Mouse (Mus musculus) right cerebral cortex, postnatal 36 days (tissue): ENCODE measurements at regions not wholly inside any gene's neighbourhood (a gene's known extent, or its start where the extent isn't known, plus 50 kb on each side); places are given as distances from the start of the nearest gene placed in this dataset.

Source experiments
- DNase-seq, 2 experiments: peaks; one replicate each; pipeline ENCODE4 v3.0.0; 2022; ENCODE audit warnings: low spot score in 2 of 2, mixed read lengths in 1 of 2

- DNase-seq, result no peak
Observed at GRCm38 (mm10) chr10:118624368-118624767, 183.5 kb downstream of the Ifng start.

DNA sequence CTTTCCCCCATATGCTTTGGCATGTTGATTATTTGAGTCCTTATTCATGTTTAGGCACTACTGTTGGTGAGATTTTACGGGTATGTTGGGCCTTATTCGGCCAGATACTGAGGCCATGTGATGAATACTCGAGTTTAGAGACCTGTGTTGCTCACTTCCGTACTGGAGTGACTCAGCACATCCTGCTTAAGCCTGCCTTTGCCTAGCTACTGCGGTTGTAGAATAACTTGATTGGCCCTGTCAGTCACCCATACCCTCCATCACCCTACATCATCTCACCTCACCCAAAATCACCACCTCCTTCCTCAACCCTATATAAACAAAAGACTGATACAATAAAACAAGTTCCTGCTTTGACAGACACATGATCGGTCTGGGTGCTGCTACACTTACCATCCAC is 187.2 kb downstream of the Ifng start:
- DNase-seq, result no peak

DNA sequence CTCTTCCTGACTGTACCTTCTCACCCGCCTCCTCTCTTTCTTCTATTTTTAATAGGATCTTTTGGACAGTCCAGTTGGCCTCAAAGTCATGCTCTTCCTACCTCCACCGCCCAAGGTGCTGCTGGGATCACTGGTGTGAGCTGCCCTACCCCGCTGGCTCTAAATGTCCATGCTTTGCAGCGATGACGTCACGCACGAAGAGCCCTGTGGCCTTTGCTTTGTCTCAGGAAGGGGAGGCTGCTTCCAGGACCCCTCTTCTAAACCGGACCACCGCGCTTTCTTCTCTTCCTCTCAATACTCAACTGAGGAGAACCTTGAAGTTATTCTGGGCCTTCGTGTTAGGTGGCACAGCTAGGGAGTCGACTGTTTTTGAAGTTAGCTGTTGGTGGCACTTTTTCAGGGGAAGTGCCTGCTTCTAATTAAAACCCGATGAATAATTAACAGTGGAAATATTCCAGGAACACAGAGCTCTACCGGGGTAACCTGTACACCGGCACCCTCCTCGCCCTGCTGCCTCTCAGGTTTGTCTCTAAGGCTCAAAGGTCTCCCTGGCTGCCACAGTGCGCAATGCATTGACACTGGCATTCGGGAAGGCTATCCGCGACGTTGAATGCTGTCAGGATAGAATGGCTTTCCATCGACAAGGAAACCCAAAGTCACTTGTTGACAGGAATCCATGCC is 188.7 kb downstream of the Ifng start:
- no peak for DNase-seq

DNA sequence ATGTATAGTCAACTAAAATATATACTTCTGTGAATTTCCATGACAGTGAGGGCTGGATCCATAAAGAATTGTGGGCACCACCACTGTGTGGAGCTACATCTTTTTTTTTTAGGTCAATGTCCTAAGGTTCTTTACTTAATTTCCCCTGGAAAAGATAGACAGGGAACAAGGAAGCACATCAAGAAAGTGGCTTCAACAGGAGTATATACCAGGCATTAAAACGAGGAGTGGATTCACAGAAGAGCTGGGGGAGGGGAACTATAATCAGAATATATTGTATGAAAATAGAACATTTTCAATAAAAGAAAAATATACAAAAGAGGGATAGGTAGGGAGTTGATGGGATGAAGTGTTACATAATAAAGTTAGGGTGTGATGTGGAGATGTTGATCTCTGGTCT is 190.9 kb downstream of the Ifng start:
- no peak for DNase-seq

GRCm38 (mm10) chr10:118632187-118632586 is 191.3 kb downstream of the Ifng start:
- no peak for DNase-seq

GRCm38 (mm10) chr10:118633429-118633828 is 192.6 kb downstream of the Ifng start:
- DNase-seq, result no peak

DNA sequence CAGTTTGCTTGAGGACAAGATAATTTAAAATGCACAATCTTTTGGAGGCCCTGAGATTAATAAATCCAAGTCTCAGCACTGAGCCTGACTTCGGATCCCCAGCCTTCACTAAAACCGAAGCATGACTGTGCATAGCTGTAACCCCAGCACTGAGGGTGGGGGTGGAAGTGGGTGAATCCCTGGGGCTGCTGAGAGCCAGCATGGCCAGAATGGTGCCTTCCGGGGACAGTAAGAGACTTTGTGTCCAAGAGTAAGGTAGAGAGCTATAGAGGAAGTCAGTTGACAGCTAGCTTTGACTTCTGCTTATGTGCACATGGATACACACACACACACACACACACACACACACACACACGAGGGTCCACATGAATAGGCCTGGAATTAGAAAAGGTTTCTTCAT is 198.3 kb downstream of the Ifng start:
- no peak for DNase-seq

DNA sequence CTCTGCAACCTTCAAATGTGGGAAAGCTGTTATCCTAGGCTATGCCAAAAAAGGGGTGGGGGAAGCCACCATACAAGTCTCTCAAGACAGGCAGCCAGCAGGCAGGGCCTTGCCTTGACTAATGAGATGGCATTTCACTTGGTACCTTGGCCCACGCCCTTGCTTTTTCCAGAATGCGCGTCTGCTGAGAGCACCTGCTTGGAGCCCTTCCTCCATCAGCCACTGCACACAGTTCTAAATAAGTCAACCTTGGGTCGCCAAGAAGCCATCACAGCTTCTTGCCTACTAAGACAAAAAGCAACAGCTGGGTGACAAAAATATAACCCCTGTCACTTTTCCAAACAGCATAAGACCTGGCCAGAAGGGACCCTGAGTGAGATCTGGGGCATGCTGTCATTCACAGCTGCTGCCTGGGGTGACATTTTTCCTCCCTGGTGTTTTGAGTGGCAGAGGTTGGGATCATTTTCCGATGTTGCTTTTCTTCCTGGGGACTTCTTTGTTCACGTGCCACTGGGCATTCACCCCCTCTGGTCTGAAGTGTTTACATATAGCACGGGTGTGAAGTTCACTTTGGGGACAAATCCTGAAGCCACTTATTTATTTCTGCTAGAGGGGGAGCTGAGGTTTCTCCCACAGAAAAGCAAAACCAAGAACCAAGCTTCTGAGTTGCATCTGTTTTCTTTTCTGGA is 199.4 kb downstream of the Ifng start:
- no peak for DNase-seq

DNA sequence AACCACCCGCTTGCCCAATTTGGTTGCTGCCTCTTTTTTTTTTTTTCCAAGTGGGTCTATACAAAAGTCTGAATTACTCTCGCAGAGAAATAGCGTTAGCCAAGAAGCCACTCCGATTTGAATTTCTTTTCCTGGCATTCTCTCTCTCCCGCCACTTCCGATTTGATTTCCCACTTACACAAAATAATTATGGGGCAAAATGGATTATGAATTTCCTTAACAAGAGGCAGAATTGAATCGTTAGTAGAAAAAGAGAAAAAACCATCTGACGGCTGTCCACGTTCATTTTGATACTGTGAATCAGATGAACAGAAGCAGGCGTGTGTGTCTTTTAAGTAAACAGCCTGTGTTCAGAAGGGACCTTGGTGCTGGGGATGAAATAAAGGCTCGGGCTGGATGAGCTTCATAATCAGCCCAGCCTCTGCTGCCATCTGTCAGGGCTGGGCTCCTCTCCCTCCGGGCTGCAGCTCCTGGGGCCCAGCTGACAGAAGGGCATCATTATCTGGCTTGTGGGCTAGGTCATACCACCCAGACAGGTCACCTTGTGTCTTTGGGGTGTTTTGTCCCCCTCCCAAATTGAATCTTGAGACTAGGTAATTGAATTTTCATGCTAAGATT is 200.1 kb downstream of the Ifng start:
- no peak for DNase-seq

DNA sequence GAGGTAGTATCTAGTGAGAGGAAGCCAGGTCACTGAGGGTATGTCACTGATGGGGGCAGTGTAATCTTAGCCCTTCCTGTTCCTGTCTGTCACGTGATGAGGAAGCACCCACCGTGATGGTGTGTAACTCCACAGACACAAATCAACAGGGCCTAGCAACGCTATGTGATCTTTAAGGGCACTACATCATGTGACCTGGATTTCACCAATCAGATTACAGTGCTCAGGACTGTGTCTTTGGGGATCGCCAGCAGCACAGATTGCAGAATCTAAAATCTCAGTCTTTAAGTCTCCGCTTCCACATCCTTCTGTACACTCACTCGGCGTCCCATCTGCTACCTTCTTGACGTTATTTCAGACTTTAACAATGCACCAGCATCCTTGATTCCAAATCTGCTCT is 202.8 kb downstream of the Ifng start:
- no peak for DNase-seq

- no peak for DNase-seq
Observed at GRCm38 (mm10) chr10:118648111-118648510, 207.3 kb downstream of the Ifng start.

GRCm38 (mm10) chr10:118656561-118656960 is 213.4 kb downstream of the Dyrk2 start:
- no peak for DNase-seq

DNA sequence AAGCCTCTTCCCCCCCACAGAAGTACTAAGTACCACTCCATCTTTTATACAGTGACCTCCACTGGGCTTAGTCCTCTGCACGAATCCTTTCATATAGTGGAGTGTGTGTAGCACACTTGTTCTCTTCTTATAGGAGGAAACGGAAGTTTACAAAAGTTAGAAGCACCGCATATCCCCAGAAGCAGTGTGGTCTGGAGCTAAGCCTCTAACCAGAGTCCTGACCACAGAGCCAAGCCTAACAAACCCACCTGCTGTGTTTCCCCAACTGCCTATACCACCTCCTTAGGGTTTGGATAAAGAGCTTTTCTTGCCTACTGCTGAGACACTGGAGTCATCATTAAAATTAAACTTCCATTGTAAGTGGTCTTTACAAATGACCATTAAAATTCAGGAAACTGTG is 204.0 kb downstream of the Dyrk2 start:
- no peak for DNase-seq

DNA sequence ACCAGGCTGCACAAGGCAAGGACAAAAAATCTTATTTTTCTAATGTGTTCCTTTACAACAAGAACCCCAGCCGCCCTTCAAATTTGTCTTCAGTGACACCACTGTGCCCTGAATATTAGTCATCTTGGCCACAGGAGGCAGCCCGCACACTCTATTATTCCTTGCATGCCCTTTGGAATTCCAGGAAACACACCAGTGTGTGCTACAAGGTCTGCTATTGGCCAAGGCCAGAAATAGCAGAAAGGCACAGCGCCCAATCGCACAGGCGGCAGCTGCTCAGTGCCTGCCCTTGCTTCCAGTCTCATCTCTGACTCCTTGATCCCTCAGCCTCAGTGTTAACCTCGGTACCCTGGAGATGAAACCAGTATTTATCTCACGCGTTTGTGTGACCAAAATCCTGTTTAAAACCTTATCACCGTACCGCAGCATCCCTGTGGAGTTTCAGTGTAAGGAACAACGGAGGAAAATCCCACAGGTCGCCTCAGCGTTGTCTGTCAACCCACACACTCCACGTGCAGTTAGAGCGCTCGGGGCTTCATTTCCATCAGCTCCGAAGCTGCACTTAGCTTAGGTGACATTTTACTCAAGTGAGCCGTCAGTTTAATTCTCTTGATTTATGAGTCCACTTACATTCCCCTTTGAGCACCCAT is 194.1 kb downstream of the Dyrk2 start:
- DNase-seq, result no peak

DNA sequence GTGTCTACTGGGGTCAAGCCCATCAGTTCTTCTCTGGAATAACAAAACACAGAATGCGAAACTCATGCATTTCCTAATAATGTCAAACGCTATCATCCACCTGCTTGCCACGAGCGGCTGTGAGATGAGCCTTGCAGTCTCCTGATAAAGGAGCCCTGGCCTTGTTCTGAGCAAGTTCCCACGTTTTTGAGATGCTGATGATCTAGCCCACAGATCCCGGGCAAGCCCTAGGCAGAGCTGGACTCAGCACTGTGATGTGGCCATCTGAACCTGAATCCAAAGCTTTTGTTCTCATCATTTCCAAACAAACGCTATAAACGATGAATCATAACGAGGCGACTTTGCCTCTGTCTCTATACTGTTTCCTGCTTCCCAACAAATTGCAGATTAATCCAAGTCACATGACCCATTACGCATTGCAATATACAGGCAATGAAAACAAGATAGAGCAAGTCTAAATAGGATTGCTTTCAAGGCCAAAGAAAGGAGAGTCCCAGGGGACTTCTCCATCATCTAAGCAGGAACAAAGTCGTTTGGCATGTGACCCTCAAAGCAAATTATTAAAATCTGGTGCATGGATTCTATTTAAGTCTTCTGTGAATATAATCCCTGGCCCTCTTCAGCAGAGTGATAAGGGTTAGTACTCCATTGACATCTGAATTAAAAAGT is 191.1 kb downstream of the Dyrk2 start:
- DNase-seq, result no peak

- DNase-seq, result no peak
Observed at GRCm38 (mm10) chr10:118679507-118679906, 190.5 kb downstream of the Dyrk2 start.

DNA sequence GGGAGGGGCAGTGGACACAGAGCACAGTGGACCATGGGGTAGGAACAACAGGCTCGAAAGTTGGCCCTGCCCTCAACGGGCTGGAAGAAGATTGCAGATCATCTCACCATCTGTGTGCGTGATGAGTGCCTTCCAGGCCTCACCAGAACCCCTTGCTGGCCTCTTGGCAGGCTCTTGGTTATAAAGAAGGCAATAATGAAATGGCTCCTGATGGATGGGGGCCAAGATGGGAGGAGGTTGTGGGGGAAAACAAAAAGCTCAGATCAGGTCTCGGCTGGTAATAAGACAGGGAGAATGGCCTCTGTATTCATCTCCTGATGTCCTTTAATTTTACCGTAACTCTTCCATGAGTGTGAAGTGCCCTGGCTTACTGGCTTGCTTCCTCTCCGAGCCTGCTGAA is 189.1 kb downstream of the Dyrk2 start:
- DNase-seq, result no peak

DNA sequence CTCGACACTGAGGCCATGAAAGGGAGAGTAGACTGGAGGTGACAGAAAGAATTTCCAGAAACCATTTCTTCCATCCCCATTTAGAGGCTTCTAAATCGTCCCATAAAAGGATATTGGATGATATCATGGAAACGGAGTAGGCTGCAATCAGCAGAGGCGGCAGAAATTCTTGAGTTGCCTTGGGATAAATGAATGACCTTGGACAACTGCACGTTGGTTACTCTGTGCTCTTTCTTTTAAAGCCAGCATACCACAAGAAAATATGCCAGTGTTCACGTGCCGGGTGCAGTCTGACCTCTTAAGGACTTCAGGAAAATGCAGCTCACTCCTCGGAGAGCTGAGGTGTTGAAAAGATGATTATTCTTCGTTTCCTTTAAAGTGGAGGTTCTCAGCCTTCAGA is 186.7 kb downstream of the Dyrk2 start:
- DNase-seq, result no peak

- DNase-seq, result peak in 1 of 2 experiments; percentile 36
Observed at GRCm38 (mm10) chr10:118699292-118699691, 170.7 kb downstream of the Dyrk2 start.

- DNase-seq, result no peak
Observed at GRCm38 (mm10) chr10:118700115-118700514, 169.9 kb downstream of the Dyrk2 start.

GRCm38 (mm10) chr10:118706020-118706419 is 164.0 kb downstream of the Dyrk2 start:
- DNase-seq, result no peak

DNA sequence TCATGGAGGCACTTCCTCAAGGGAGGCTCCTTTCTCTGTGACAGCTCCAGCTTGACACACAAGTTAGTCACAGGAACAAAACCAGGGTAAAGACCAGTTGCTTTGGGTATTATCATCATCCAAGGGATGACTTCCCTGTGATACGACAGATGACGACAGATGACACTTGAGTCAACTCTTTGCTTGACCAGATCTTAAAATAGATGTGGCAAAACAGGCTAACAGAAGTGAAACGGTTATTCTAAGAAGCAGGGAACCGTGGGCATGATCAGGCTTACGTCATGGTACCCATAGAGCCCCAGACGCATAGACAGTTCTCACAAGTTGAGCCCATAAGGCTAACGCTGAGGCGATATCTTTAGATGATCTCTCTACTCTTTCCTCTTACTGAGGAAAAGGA is 160.3 kb downstream of the Dyrk2 start:
- DNase-seq, result no peak
